Mouse (Mus musculus): ENCODE results near the gene Tysnd1. TPM values are rescaled to one million over a fixed set of nuclear protein-coding genes. Genes with fewer than 3 reads are reported as not detected.

The Tysnd1 gene
- polyA plus RNA-seq, 1 experiment from 2014 or later: 30.7 TPM

DNA sequence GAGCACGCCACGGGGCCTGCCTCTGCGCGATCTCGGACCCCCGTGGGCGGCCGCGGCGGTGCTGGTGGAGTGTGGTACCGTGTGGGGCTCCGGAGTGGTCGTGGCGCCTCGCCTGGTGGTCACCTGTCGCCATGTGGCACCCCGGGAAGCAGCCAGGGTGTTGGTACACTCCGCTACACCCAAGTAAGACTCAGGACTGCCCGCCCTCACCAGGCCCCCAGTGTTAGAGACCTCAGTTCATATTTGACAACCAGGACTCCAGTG is 1.2 kb downstream of the Tysnd1 start:
- Histone ChIP-seq H3K9me3 (replicated peaks; ENCODE audit: control insufficient read depth, low read length) (no peaks in the 10 kb centered on the region), H3K4me3 (ENCODE audit: low read depth, low read length) (peak overlapping the region; percentile 87), H3K4me1 (ENCODE audit: control insufficient read depth, insufficient read depth, low read length) (peaks cover 4% of the 10 kb centered on the region; the same call in 1 of the 2 replicates), H3K27me3 (ENCODE audit: control insufficient read depth, insufficient read depth, low read length) (no peaks in the 10 kb centered on the region), H3K9ac (replicated peaks; ENCODE audit: low read length) (peak overlapping the region; percentile 74), H3K36me3 (replicated peaks; ENCODE audit: control insufficient read depth, insufficient read depth, low read depth, low read length) (no peaks in the 10 kb centered on the region; the same call in 1 of the 2 replicates), H3K4me2 (ENCODE audit: low read depth, low read length) (peak overlapping the region; percentile 97), H3K27ac (replicated peaks; ENCODE audit: low read depth, low read length) (no peak overlapping the region)
- no peak for ATAC-seq (replicated peaks; ENCODE audit: insufficient number of reproducible peaks, low FRiP score, low TSS enrichment, low read depth)
- WGBS: 16% methylated on average over 17 of the region's 19 CpGs
- DNase-seq (ENCODE audit: low spot score): no peak

GRCm38 (mm10) chr10:61697028-61697427 is 1.7 kb downstream of the Tysnd1 start:
- no peak for DNase-seq (ENCODE audit: low spot score)
- no peak for ATAC-seq (replicated peaks; ENCODE audit: insufficient number of reproducible peaks, low FRiP score, low TSS enrichment, low read depth)
- Histone ChIP-seq H3K4me1 (ENCODE audit: control insufficient read depth, insufficient read depth, low read length) (peaks cover 4% of the 10 kb centered on the region; the same call in 1 of the 2 replicates), H3K27ac (replicated peaks; ENCODE audit: low read depth, low read length) (no peak overlapping the region), H3K9ac (replicated peaks; ENCODE audit: low read length) (peak overlapping the region; percentile 74), H3K4me3 (ENCODE audit: low read depth, low read length) (peak overlapping the region; percentile 87; the same call in 1 of the 2 replicates), H3K27me3 (ENCODE audit: control insufficient read depth, insufficient read depth, low read length) (no peaks in the 10 kb centered on the region), H3K4me2 (ENCODE audit: low read depth, low read length) (peak overlapping the region; percentile 97), H3K9me3 (replicated peaks; ENCODE audit: control insufficient read depth, low read length) (no peaks in the 10 kb centered on the region), H3K36me3 (replicated peaks; ENCODE audit: control insufficient read depth, insufficient read depth, low read depth, low read length) (no peaks in the 10 kb centered on the region; the same call in 1 of the 2 replicates)
- 93% methylated on average over 2 of the region's 2 CpGs for WGBS

- H3K4me3 ChIP-seq (ENCODE audit: low read depth, low read length): no peak overlapping the region
- H3K27ac ChIP-seq (replicated peaks; ENCODE audit: low read depth, low read length): no peak overlapping the region
- H3K9ac ChIP-seq (replicated peaks; ENCODE audit: low read length): no peak overlapping the region
- WGBS: 82% methylated on average over 4 of the region's 4 CpGs
- no peaks in the 10 kb centered on the region for H3K9me3 ChIP-seq (replicated peaks; ENCODE audit: control insufficient read depth, low read length)
- ATAC-seq (replicated peaks; ENCODE audit: insufficient number of reproducible peaks, low FRiP score, low TSS enrichment, low read depth) (no peak), DNase-seq (ENCODE audit: low spot score) (no peak)
- H3K4me2 ChIP-seq (ENCODE audit: low read depth, low read length): no peak overlapping the region
- no peaks in the 10 kb centered on the region for H3K36me3 ChIP-seq (replicated peaks; ENCODE audit: control insufficient read depth, insufficient read depth, low read depth, low read length)
- H3K27me3 ChIP-seq (ENCODE audit: control insufficient read depth, insufficient read depth, low read length): no peaks in the 10 kb centered on the region
- H3K4me1 ChIP-seq (ENCODE audit: control insufficient read depth, insufficient read depth, low read length): no peaks in the 10 kb centered on the region
Measured at GRCm38 (mm10) chr10:61704663-61705062, 9.3 kb downstream of the Tysnd1 start.

GRCm38 (mm10) chr10:61706412-61707375 is 11.4 kb downstream of the Tysnd1 start:
- Histone ChIP-seq H3K4me1 (ENCODE audit: control insufficient read depth, insufficient read depth, low read length) (no peaks in the 10 kb centered on the region), H3K27me3 (ENCODE audit: control insufficient read depth, insufficient read depth, low read length) (no peaks in the 10 kb centered on the region), H3K4me2 (ENCODE audit: low read depth, low read length) (no peak overlapping the region), H3K27ac (replicated peaks; ENCODE audit: low read depth, low read length) (no peak overlapping the region), H3K36me3 (replicated peaks; ENCODE audit: control insufficient read depth, insufficient read depth, low read depth, low read length) (no peaks in the 10 kb centered on the region), H3K9me3 (replicated peaks; ENCODE audit: control insufficient read depth, low read length) (no peaks in the 10 kb centered on the region), H3K4me3 (ENCODE audit: low read depth, low read length) (no peak overlapping the region), H3K9ac (replicated peaks; ENCODE audit: low read length) (no peak overlapping the region)
- ATAC-seq (replicated peaks; ENCODE audit: insufficient number of reproducible peaks, low FRiP score, low TSS enrichment, low read depth) (no peak), DNase-seq (ENCODE audit: low spot score) (no peak)
- 75% methylated on average over 6 of the region's 6 CpGs for WGBS

DNA sequence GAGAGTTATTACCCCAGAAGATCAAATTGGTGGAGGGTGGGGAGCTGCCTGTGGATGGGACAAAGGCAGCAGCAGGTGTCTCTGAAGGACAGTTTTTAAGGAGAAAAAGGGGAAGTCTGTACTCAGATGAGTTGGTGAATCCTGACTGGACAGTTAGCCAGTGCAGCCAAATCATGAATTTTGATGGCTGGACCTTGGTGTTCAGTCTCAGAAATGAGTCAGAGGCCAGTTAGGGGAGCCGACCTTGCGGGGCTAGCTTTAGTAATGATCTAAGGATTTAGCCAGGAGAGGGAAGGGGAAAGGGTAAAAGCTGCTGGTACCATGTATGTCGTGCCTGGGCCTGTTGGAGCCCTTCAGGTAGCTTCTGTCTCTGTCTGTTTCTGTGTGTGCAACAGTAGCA is 18.3 kb downstream of the Tysnd1 start:
- ATAC-seq (replicated peaks; ENCODE audit: insufficient number of reproducible peaks, low FRiP score, low TSS enrichment, low read depth) (no peak), DNase-seq (ENCODE audit: low spot score) (no peak)
- H3K27me3 ChIP-seq (ENCODE audit: control insufficient read depth, insufficient read depth, low read length): no peaks in the 10 kb centered on the region
- no peak overlapping the region for H3K4me2 ChIP-seq (ENCODE audit: low read depth, low read length)
- no peak overlapping the region for H3K9ac ChIP-seq (replicated peaks; ENCODE audit: low read length)
- no peaks in the 10 kb centered on the region for H3K9me3 ChIP-seq (replicated peaks; ENCODE audit: control insufficient read depth, low read length)
- H3K4me3 ChIP-seq (ENCODE audit: low read depth, low read length): no peak overlapping the region
- H3K4me1 ChIP-seq (ENCODE audit: control insufficient read depth, insufficient read depth, low read length): no peaks in the 10 kb centered on the region; the same call in 1 of the 2 replicates
- WGBS: 69% methylated on average over 3 of the region's 3 CpGs
- H3K36me3 ChIP-seq (replicated peaks; ENCODE audit: control insufficient read depth, insufficient read depth, low read depth, low read length): no peaks in the 10 kb centered on the region
- no peak overlapping the region for H3K27ac ChIP-seq (replicated peaks; ENCODE audit: low read depth, low read length)

DNA sequence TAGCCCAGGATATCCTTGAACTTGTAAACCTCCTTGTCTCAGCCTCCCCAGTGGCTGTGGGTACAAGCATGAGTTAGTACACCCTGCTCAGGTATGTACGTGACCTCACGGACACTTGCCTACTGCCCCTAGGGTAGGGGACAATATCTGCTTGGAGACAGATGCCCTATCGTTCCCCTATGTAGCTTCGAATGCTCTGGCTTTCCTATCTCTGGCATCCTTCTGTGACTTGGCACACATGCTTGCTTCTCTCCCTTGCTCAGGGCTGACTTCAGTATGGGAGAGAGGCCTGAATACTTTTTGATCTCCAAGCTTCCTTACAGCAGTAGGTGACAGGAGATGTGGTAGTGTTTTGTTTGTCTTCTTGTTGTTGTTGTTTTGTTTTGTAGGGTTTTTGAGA is 18.8 kb downstream of the Tysnd1 start:
- H3K27ac ChIP-seq (replicated peaks; ENCODE audit: low read depth, low read length): no peak overlapping the region
- no peaks in the 10 kb centered on the region; the same call in 1 of the 2 replicates for H3K4me1 ChIP-seq (ENCODE audit: control insufficient read depth, insufficient read depth, low read length)
- no peak overlapping the region for H3K4me2 ChIP-seq (ENCODE audit: low read depth, low read length)
- H3K4me3 ChIP-seq (ENCODE audit: low read depth, low read length): no peak overlapping the region
- no peaks in the 10 kb centered on the region for H3K36me3 ChIP-seq (replicated peaks; ENCODE audit: control insufficient read depth, insufficient read depth, low read depth, low read length)
- no peaks in the 10 kb centered on the region for H3K27me3 ChIP-seq (ENCODE audit: control insufficient read depth, insufficient read depth, low read length)
- no peak overlapping the region for H3K9ac ChIP-seq (replicated peaks; ENCODE audit: low read length)
- DNase-seq (ENCODE audit: low spot score) (no peak), ATAC-seq (replicated peaks; ENCODE audit: insufficient number of reproducible peaks, low FRiP score, low TSS enrichment, low read depth) (no peak)
- H3K9me3 ChIP-seq (replicated peaks; ENCODE audit: control insufficient read depth, low read length): no peaks in the 10 kb centered on the region
- 92% methylated on average over 4 of the region's 4 CpGs for WGBS

GRCm38 (mm10) chr10:61714771-61715461 is 19.6 kb downstream of the Tysnd1 start, which contains the start of gene Aifm2:
TSS of gene Aifm2 (plus strand) at chr10:61715263.
- Histone ChIP-seq H3K27ac (replicated peaks; ENCODE audit: low read depth, low read length) (no peak within 1 kb of the TSS), H3K9ac (replicated peaks; ENCODE audit: low read length) (peak within 1 kb of the TSS; percentile 47; the same call in 1 of the 2 replicates), H3K27me3 (ENCODE audit: control insufficient read depth, insufficient read depth, low read length) (no peaks in the 10 kb centered on the region), H3K36me3 (replicated peaks; ENCODE audit: control insufficient read depth, insufficient read depth, low read depth, low read length) (no peaks in the 10 kb centered on the region), H3K4me1 (ENCODE audit: control insufficient read depth, insufficient read depth, low read length) (no peaks in the 10 kb centered on the region; the same call in 1 of the 2 replicates), H3K4me3 (ENCODE audit: low read depth, low read length) (peak within 1 kb of the TSS; percentile 54), H3K9me3 (replicated peaks; ENCODE audit: control insufficient read depth, low read length) (no peaks in the 10 kb centered on the region), H3K4me2 (ENCODE audit: low read depth, low read length) (peak within 1 kb of the TSS; percentile 87)
- ATAC-seq (replicated peaks; ENCODE audit: insufficient number of reproducible peaks, low FRiP score, low TSS enrichment, low read depth) (peak; percentile 90), DNase-seq (ENCODE audit: low spot score) (peak; percentile 72)
- 18% methylated on average over 28 of the region's 36 CpGs for WGBS

GRCm38 (mm10) chr10:61715462-61715837 is 20.1 kb downstream of the Tysnd1 start:
- Histone ChIP-seq H3K4me1 (ENCODE audit: control insufficient read depth, insufficient read depth, low read length) (no peaks in the 10 kb centered on the region; the same call in 1 of the 2 replicates), H3K27me3 (ENCODE audit: control insufficient read depth, insufficient read depth, low read length) (no peaks in the 10 kb centered on the region), H3K9me3 (replicated peaks; ENCODE audit: control insufficient read depth, low read length) (no peaks in the 10 kb centered on the region), H3K36me3 (replicated peaks; ENCODE audit: control insufficient read depth, insufficient read depth, low read depth, low read length) (no peaks in the 10 kb centered on the region), H3K9ac (replicated peaks; ENCODE audit: low read length) (peak overlapping the region; percentile 47; the same call in 1 of the 2 replicates), H3K4me2 (ENCODE audit: low read depth, low read length) (peak overlapping the region; percentile 87), H3K4me3 (ENCODE audit: low read depth, low read length) (peak overlapping the region; percentile 54), H3K27ac (replicated peaks; ENCODE audit: low read depth, low read length) (no peak overlapping the region)
- no peak for ATAC-seq (replicated peaks; ENCODE audit: insufficient number of reproducible peaks, low FRiP score, low TSS enrichment, low read depth)
- WGBS: 4% methylated on average over 11 of the region's 11 CpGs
- DNase-seq (ENCODE audit: low spot score): no peak
